Mouse (Mus musculus) lung, postnatal 0 days (tissue): ENCODE measurements around the gene Fyb2. TPM values are rescaled to one million over a fixed set of nuclear protein-coding genes. Genes with fewer than 3 reads are reported as not detected.

Source experiments
- ATAC-seq: fragments of 200-750 bp; cut with Nextera tagmentation; 2 replicates; pipeline ENCODE4 v1.8.0; 2017; ENCODE audit warnings: moderate library complexity
- DNase-seq: peaks from one replicate; pipeline ENCODE4 v3.0.0-alpha.2; 2016; ENCODE audit warnings: low spot score
- H3K27ac ChIP-seq: fragments of 300-500 bp; sonication (generic); 2 replicates; pipeline ENCODE4 v1.5.1; 2014; ENCODE audit warnings: antibody characterized with exemption, mild to moderate bottlenecking, low read length, mixed read lengths
- H3K27me3 ChIP-seq: fragments of 300-500 bp; sonication (generic); replicated peaks from 2 replicates; pipeline ENCODE4 v1.6.1; 2014; ENCODE audit warnings: low read length, mixed read lengths; ENCODE audit not compliant: insufficient read depth
- H3K36me3 ChIP-seq: fragments of 300-500 bp; sonication (generic); 2 replicates; pipeline ENCODE4 v1.6.1; 2014; ENCODE audit warnings: low read length, mixed read lengths; ENCODE audit not compliant: insufficient read depth
- H3K4me1 ChIP-seq: fragments of 300-500 bp; sonication (generic); 2 replicates; pipeline ENCODE4 v1.6.1; 2014; ENCODE audit warnings: antibody characterized with exemption, low read depth, low read length, mixed read lengths; ENCODE audit not compliant: insufficient read depth
- H3K4me2 ChIP-seq: fragments of 300-500 bp; sonication (generic); replicated peaks from 2 replicates; pipeline ENCODE4 v1.6.1; 2014; ENCODE audit warnings: low read depth, mild to moderate bottlenecking, low read length, moderate library complexity, mixed read lengths
- H3K4me3 ChIP-seq: fragments of 300-500 bp; sonication (generic); 2 replicates; pipeline ENCODE4 v1.5.1; 2014; ENCODE audit warnings: low read depth, low read length
- H3K9ac ChIP-seq: fragments of 300-500 bp; sonication (generic); replicated peaks from 2 replicates; pipeline ENCODE4 v1.6.1; 2014; ENCODE audit warnings: low read depth, mild to moderate bottlenecking
- H3K9me3 ChIP-seq: fragments of 300-500 bp; sonication (generic); 2 replicates; pipeline ENCODE4 v1.6.1; 2016; ENCODE audit warnings: low read length, mixed read lengths
- CTCF ChIP-seq: IDR thresholded peaks from 2 replicates; pipeline ENCODE4 v1.5.1; 2016; ENCODE audit warnings: antibody characterized with exemption, mild to moderate bottlenecking
- EP300 ChIP-seq: IDR thresholded peaks from 2 replicates; pipeline ENCODE4 v1.6.1; 2016; ENCODE audit warnings: antibody characterized with exemption, mild to moderate bottlenecking, control low read depth
- WGBS: fragments of 180-500 bp; shearing (Covaris S2); extraction: QIAGEN DNeasy Blood & Tissue Kit; methylation state at CpG from one replicate; pipeline ENCODE4 v1.1.7; 2014; 5-methylcytosine and 5-hydroxymethylcytosine counted together
- polyA plus RNA-seq: library from polyadenylated mRNA; unstranded; fragments of >200 nt; fragmentation: Nextera tagmentation; extraction: Ambion mirVana; gene quantifications from 2 replicates; pipeline ENCODE4 v1.2.1, GENCODE M21; 2015

Gene Fyb2
- polyA plus RNA-seq, 1 experiment from 2014 or later: 0.08 TPM

- no peak overlapping the region for H3K4me3 ChIP-seq
- DNase-seq: no peak
- TF ChIP-seq EP300: no peak
- no peak for TF ChIP-seq CTCF
- H3K9ac ChIP-seq: no peak overlapping the region
- no peaks in the 10 kb centered on the region for H3K36me3 ChIP-seq
- no peak overlapping the region for H3K4me2 ChIP-seq
- H3K27me3 ChIP-seq: no peaks in the 10 kb centered on the region
- ATAC-seq: no peak
- no peaks in the 10 kb centered on the region for H3K9me3 ChIP-seq
- H3K27ac ChIP-seq: no peak overlapping the region
- H3K4me1 ChIP-seq: no peaks in the 10 kb centered on the region
- WGBS: 82% methylated on average over 7 of the region's 7 CpGs
These were observed 100.5 kb downstream of the Fyb2 start for GRCm38 (mm10) chr4:105013718-105014117.

GRCm38 (mm10) chr4:105015496-105015895, 102.2 kb downstream of the Fyb2 start:
- peak; percentile 24 for DNase-seq
- H3K4me3 ChIP-seq: no peak overlapping the region

GRCm38 (mm10) chr4:105016006-105016613, 102.9 kb downstream of the Fyb2 start:
- no peaks in the 10 kb centered on the region for H3K4me1 ChIP-seq

More at GRCm38 (mm10) chr4:105015496-105015895, 102.2 kb downstream of the Fyb2 start:
- Histone ChIP-seq H3K36me3 (no peaks in the 10 kb centered on the region), H3K27ac (no peak overlapping the region), H3K9ac (no peak overlapping the region), H3K27me3 (no peaks in the 10 kb centered on the region), H3K4me2 (no peak overlapping the region), H3K4me1 (no peaks in the 10 kb centered on the region), H3K9me3 (no peaks in the 10 kb centered on the region)
- TF ChIP-seq CTCF: no peak
- no peak for TF ChIP-seq EP300
- no peak for ATAC-seq
- WGBS: 42% methylated on average over 6 of the region's 6 CpGs

DNA sequence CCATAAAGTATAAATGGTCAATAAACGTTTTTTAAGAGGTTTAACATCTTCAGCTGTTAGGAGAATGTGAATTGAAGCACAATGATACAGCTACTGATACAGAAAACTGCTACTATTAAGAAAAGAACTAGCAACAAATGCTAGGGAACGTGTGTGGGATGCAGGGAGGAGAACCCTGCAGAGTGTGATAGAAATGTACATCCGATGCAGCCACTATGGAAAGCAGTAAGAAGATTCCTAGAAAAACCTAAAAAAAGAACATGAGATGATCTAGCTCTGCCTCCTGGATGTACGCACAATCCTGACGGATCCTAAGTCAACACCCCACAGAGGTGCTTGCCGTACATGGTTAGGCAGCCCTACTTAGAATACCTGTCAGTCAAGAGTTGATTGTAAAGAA, 114.0 kb downstream of the Fyb2 start:
- Histone ChIP-seq H3K27ac (no peak overlapping the region), H3K9me3 (no peaks in the 10 kb centered on the region), H3K27me3 (no peaks in the 10 kb centered on the region), H3K4me1 (no peaks in the 10 kb centered on the region), H3K9ac (no peak overlapping the region), H3K4me2 (no peak overlapping the region), H3K4me3 (no peak overlapping the region), H3K36me3 (no peaks in the 10 kb centered on the region)
- DNase-seq: no peak
- TF ChIP-seq EP300: no peak
- no peak for TF ChIP-seq CTCF
- ATAC-seq: no peak
- 69% methylated on average over 6 of the region's 6 CpGs for WGBS

More at GRCm38 (mm10) chr4:105016006-105016613, 102.9 kb downstream of the Fyb2 start:
- no peaks in the 10 kb centered on the region for H3K27me3 ChIP-seq
- H3K4me3 ChIP-seq: no peak overlapping the region
- no peaks in the 10 kb centered on the region for H3K9me3 ChIP-seq
- no peak overlapping the region for H3K4me2 ChIP-seq
- no peak for DNase-seq
- 76% methylated on average over 4 of the region's 4 CpGs for WGBS
- no peak overlapping the region for H3K27ac ChIP-seq
- ATAC-seq: no peak
- H3K9ac ChIP-seq: no peak overlapping the region
- no peak for TF ChIP-seq CTCF
- no peaks in the 10 kb centered on the region for H3K36me3 ChIP-seq

DNA sequence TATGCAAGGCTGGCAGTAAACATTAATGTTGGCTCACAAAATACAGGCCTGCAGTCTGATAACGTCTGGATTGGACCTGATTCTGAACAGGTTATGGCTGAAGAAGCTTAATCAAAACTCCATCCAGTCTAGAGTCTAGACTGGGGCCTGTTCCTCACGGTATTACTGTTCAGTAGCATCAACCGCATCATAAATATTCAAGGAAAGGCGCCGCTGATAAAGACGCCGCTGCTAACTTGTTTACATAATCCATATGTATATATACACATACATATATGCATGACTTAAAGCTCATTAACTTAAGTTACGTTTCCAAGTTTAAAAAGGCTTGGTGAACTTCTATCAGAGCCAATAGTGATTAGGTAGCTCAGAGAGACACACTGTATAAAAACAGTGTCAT, 117.8 kb downstream of the Fyb2 start:
- WGBS: 58% methylated on average over 8 of the region's 8 CpGs
- no peak overlapping the region for H3K4me2 ChIP-seq
- no peaks in the 10 kb centered on the region for H3K36me3 ChIP-seq

GRCm38 (mm10) chr4:105033153-105033552, 119.9 kb downstream of the Fyb2 start:
- Histone ChIP-seq H3K27ac (no peak overlapping the region), H3K4me1 (no peaks in the 10 kb centered on the region), H3K4me2 (no peak overlapping the region), H3K4me3 (no peak overlapping the region), H3K27me3 (no peaks in the 10 kb centered on the region), H3K9me3 (no peaks in the 10 kb centered on the region), H3K36me3 (no peaks in the 10 kb centered on the region), H3K9ac (no peak overlapping the region)
- ATAC-seq (no peak), DNase-seq (no peak)
- TF ChIP-seq CTCF: peak; percentile 34; the same call in 1 of the 2 replicates
- no peak for TF ChIP-seq EP300
- 53% methylated on average over 7 of the region's 7 CpGs for WGBS

More for the DNA sequence above, 117.8 kb downstream of the Fyb2 start:
- TF ChIP-seq CTCF: no peak
- no peak for TF ChIP-seq EP300
- no peak for DNase-seq
- Histone ChIP-seq H3K9ac (no peak overlapping the region), H3K4me1 (no peaks in the 10 kb centered on the region), H3K27me3 (no peaks in the 10 kb centered on the region), H3K27ac (no peak overlapping the region), H3K4me3 (no peak overlapping the region), H3K9me3 (no peaks in the 10 kb centered on the region)
- ATAC-seq: no peak

DNA sequence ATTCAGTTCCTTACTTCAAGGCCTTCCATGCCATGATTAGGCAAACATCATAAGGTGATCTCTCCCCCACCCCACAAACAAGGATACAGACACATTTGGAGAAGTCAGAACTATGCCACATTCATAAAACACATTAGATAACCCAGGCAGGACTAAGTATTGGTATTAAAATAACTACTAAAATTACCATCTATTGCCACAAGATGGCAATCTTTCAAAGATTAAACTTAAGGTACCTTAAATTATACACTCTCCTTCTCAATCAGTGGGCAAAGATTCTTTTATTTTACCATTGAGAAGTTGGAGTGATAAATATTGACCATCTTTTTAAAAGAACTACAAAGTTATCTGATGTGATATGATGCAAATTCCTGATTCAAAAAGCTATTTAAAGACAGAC, 121.0 kb downstream of the Fyb2 start:
- Histone ChIP-seq H3K4me1 (no peaks in the 10 kb centered on the region), H3K27me3 (no peaks in the 10 kb centered on the region), H3K9me3 (no peaks in the 10 kb centered on the region), H3K27ac (no peak overlapping the region), H3K4me2 (no peak overlapping the region), H3K9ac (no peak overlapping the region), H3K4me3 (no peak overlapping the region), H3K36me3 (no peaks in the 10 kb centered on the region)
- ATAC-seq (no peak), DNase-seq (peak; percentile 75)
- TF ChIP-seq CTCF: peak; percentile 49
- TF ChIP-seq EP300: no peak
